Mouse (Mus musculus): ENCODE measurements around the gene Crispld2.

DNA sequence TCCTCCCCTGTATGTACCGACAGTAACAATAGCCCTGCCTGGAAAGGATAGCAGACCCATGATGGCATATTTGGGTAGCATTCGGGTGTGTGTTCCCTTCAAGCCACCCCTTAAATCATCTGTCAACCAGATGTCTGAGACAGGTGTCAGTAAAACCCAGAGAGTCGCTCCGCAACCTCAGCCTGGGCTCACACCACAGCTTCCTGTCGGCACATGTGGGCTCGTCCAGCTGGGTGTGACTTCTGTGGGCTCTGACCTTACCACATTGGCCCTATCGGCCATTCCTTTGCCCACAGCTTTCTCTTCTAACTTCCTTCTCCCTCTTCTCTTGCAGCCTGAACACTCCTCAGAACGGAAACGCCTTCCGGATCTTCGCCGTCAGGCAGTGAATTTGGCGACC is 57.7 kb downstream of the Crispld2 start:
- TF ChIP-seq CTCF (conservative IDR thresholded peaks at IDR 0.05; ENCODE audit: insufficient read depth, insufficient read length, low read depth, low read length): no peak
- TF ChIP-seq POLR2A (IDR thresholded peaks at IDR 0.05; ENCODE audit: low read depth, low read length): no peak

Measured in kidney, adult 2 months (tissue).